Mouse (Mus musculus) E14TG2a.4 (cell line): Measurements from ENCODE around the gene Pds5a.

Experiments
- CTCF ChIP-seq: conservative IDR thresholded peaks from 2 replicates; pipeline ENCODE4 v1.5.1; 2014; ENCODE audit warnings: low read length
- POU5F1 ChIP-seq: IDR thresholded peaks from 2 replicates; pipeline ENCODE4 v1.6.1; 2014; ENCODE audit warnings: low read length, borderline replicate concordance

DNA sequence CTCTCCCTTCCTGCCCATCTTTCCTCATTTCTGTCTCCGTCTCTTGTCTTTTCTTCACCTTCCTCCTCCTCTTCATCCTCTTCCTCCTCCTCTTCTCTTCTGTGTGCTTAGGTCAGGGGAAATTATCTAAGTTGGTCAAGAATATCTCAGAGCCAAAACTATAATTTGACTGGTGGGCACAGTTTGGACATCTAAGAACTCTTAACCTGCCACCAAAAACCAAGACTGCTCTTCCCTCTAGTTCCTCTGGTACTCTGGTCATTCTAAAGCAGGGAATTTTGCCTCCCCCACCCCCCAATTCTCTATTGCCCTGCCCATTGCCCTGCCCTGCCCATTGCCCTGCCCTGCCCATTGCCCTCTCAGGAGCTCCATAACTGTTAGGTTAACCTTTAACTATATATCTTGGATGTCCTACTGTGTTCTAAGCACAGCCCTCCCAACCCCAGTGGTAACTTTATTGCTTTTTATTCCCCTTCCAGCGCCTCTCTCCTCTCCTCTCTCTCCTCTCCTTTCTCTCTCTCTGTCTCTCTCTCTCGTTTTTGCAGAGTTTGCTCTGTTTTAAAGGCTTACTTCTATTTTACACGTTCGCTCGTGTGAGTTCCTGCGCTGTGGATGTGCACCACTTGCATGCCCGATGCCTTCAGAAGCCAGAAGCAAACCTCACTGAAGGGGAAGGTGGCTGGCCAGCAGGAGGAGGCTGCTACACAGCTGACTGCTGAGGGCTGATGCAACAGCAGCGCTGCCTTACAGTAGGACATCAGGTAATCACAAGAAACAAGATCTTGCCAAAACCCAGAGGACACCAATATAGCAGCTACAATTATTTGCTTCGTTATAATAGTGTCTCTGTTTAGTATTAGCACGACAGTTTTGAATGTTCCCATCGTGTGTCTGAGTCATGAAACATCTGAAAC lies 6.9 kb upstream of the Pds5a start:
- TF ChIP-seq CTCF (no peak), POU5F1 (no peak)
